Mouse (Mus musculus) C2C12 (cell line): ENCODE measurements around the gene Ldhb. TPM values are rescaled to one million over a fixed set of nuclear protein-coding genes. Genes with fewer than 3 reads are reported as not detected.

ENCODE experiments used
- H3K27me3 ChIP-seq: one replicate; pipeline ENCODE4 v1.6.1; 2011; ENCODE audit not compliant: control insufficient read depth, insufficient read depth, insufficient read length
- H3K36me3 ChIP-seq: one replicate; pipeline ENCODE4 v1.6.1; 2011; ENCODE audit not compliant: control insufficient read depth, insufficient read depth
- H3K4me3 ChIP-seq: one replicate; pipeline ENCODE4 v1.5.1; 2011; ENCODE audit warnings: mild to moderate bottlenecking, control low read depth; ENCODE audit not compliant: poor library complexity, insufficient read depth, severe bottlenecking
- H3K79me2 ChIP-seq: one replicate; pipeline ENCODE4 v1.6.1; 2011; ENCODE audit not compliant: control insufficient read depth, insufficient read depth
- H3K79me3 ChIP-seq: one replicate; pipeline ENCODE4 v1.6.1; 2011; ENCODE audit warnings: low read depth, control low read depth
- H3ac ChIP-seq: one replicate; pipeline ENCODE3; 2011; ENCODE audit warnings: low read depth; ENCODE audit not compliant: control insufficient read depth, insufficient read length
- CEBPB ChIP-seq: IDR thresholded peaks from one replicate; pipeline ENCODE4 v1.6.1; 2011; ENCODE audit warnings: low read depth, mild to moderate bottlenecking, control low read depth, moderate library complexity
- CTCF ChIP-seq: IDR thresholded peaks from one replicate; pipeline ENCODE4 v1.5.1; 2011; ENCODE audit not compliant: control insufficient read depth, insufficient read depth, insufficient read length
- FOSL1 ChIP-seq: IDR thresholded peaks from one replicate; pipeline ENCODE4 v1.8.0; 2011; ENCODE audit warnings: mild to moderate bottlenecking, low read length; ENCODE audit not compliant: poor library complexity, insufficient read depth, severe bottlenecking
- MAX ChIP-seq: IDR thresholded peaks from one replicate; pipeline ENCODE4 v1.6.1; 2011; ENCODE audit warnings: mild to moderate bottlenecking, control low read depth
- MYOD1 ChIP-seq: IDR thresholded peaks from one replicate; pipeline ENCODE4 v1.6.1; 2011; ENCODE audit warnings: low read depth; ENCODE audit not compliant: control insufficient read depth, insufficient read length
- MYOG ChIP-seq: IDR thresholded peaks from one replicate; pipeline ENCODE4 v1.6.1; 2011; ENCODE audit not compliant: control insufficient read depth, insufficient read length; ENCODE audit errors: extremely low read depth
- USF1 ChIP-seq: IDR thresholded peaks from one replicate; pipeline ENCODE4 v1.6.1; 2011; ENCODE audit warnings: low read depth, mild to moderate bottlenecking, control low read depth, moderate library complexity
- polyA plus RNA-seq: library from polyadenylated mRNA; unstranded; fragments of >200 nt; fragmentation: generic; extraction: Trizol; gene quantifications from one replicate; pipeline ENCODE4 v1.2.1, GENCODE M21; 2012; ENCODE audit warnings: missing spikeins

Ldhb gene
- polyA plus RNA-seq, 1 experiment, result 29.3 TPM

DNA sequence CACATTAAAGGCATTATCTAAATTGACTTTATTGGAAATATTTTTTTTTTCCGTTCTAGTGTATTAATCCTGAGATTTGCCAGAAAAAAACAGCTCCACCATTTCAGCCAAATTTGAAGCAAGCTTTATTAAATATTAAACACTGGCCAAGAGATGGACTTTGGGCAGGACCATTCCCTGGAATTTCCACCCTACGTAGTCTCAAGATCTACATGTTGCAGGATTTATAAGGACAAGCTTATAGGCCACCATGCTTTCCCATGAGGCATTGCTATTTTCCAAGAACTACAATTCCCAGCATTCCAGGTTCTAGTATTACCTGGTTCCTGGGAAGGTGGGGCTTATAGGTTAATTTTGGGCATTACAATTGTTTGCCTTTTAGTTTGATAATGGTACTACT, 24.9 kb upstream of the Ldhb start:
- H3K79me3 ChIP-seq, result no peaks in the 10 kb centered on the region
- H3ac ChIP-seq, result no peak overlapping the region
- no peaks in the 10 kb centered on the region for H3K27me3 ChIP-seq
- no peaks in the 10 kb centered on the region for H3K36me3 ChIP-seq
- TF ChIP-seq MYOG (no peak), CEBPB (no peak), CTCF (no peak), MYOD1 (no peak), FOSL1 (no peak), USF1 (no peak), MAX (no peak)
- H3K4me3 ChIP-seq, result no peak overlapping the region
- H3K79me2 ChIP-seq, result no peaks in the 10 kb centered on the region

DNA sequence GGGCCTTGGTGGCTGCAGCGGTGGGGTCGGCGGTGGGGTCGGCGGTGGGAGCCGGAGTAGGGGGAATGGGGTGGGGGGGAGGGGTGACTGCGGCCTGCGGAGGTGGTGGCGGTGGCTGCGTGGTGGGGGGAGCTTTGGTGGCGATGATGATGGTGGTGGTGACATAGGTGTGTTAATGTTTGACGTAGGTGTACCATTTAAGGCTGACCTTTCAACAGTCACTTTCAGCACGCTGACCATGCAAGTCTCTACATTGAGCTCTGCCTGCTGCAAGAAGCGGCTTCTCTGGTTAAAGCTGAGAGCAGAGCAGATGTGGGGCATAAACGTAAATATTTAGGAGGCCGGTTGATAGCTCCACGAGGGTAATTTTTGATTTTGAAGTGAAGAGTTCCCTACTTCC, 24.4 kb upstream of the Ldhb start:
- TF ChIP-seq USF1 (no peak), CTCF (no peak), MYOD1 (no peak)
- Histone ChIP-seq H3K27me3 (no peaks in the 10 kb centered on the region), H3K79me2 (no peaks in the 10 kb centered on the region), H3ac (no peak overlapping the region), H3K36me3 (no peaks in the 10 kb centered on the region), H3K79me3 (no peaks in the 10 kb centered on the region), H3K4me3 (no peak overlapping the region)

DNA sequence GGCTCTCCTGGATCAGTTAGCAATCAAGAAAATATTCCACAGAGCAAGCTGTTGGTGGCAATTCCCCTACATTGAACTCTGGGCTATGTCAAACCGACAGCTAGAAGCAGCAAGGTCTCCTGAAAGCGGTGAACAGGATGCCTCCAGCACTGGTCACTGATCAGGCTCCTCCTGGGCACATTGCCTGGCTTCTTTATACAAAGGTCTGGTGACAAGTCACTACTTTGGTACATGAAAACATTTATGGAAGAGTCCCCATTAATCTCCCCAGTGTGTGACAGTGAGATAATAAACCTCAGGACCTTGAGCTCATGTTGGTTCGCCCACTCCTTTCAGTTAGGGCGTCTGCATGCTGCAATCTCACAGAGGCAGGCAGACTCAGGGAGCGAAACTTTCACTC, 22.6 kb upstream of the Ldhb start:
- Histone ChIP-seq H3K79me3 (no peaks in the 10 kb centered on the region), H3K36me3 (no peaks in the 10 kb centered on the region), H3K4me3 (no peak overlapping the region), H3K27me3 (no peaks in the 10 kb centered on the region), H3ac (no peak overlapping the region), H3K79me2 (no peaks in the 10 kb centered on the region)
- TF ChIP-seq CTCF (no peak), MAX (no peak), MYOD1 (no peak), USF1 (no peak), MYOG (no peak), CEBPB (no peak), FOSL1 (no peak)

DNA sequence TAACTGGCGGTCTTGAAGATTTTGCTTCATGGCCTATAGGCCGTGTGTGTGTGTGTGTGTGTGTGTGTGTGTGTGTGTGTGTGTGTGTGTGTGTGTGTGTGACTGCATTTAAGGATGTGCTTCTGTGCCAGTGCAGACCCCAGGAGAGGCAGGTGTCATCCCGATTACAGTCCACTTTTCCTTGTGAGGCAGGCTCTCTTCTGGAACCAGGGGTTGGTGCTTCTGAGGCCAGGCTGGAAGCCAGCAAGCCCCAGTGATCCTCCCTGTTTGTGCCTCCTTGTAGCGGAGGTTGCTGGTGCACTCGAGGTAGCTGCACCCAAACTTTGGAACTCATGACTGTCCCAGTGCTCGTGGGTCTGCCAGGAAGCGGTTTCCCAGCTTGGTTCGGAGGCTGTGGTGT, 21.9 kb upstream of the Ldhb start:
- H3K27me3 ChIP-seq, result no peaks in the 10 kb centered on the region
- H3K36me3 ChIP-seq, result no peaks in the 10 kb centered on the region
- H3K79me2 ChIP-seq, result no peaks in the 10 kb centered on the region
- no peak overlapping the region for H3ac ChIP-seq
- TF ChIP-seq MYOG (no peak), USF1 (no peak), CTCF (no peak), CEBPB (no peak), FOSL1 (no peak), MYOD1 (no peak), MAX (no peak)
- H3K4me3 ChIP-seq, result no peak overlapping the region
- no peaks in the 10 kb centered on the region for H3K79me3 ChIP-seq

DNA sequence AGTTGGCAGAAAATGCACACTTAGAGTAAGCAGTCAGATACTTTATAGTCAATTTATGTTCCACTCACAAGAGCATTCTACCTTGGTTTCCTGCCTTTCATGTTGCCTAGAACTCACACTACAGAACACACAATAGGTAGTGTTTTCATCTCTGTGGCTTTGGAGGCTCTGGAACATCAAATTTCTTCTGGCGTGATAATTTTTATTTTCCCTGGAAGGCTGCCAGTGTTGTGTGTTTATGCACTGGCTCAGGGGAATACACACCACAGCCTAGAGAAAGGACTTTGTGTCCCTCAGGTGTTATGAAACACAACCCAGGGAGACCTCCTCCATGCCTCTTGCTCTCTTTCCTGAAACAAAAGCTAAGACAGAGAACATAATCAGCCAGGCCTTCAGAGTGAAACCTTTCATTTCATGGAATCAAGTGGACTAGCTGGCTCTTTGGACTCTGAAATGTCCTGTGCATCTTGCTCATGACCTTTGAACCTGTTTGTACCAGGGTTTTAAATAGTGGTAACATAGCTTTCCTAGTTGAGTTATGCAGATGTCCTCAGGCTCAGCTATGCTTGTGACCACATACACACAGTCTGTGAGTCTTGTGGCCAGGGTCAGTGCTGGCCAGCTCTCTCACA, 20.3 kb upstream of the Ldhb start:
- H3ac ChIP-seq, result no peak overlapping the region
- no peaks in the 10 kb centered on the region for H3K36me3 ChIP-seq
- H3K79me3 ChIP-seq, result no peaks in the 10 kb centered on the region
- no peaks in the 10 kb centered on the region for H3K27me3 ChIP-seq
- H3K79me2 ChIP-seq, result no peaks in the 10 kb centered on the region
- no peak for TF ChIP-seq MYOD1
- TF ChIP-seq USF1, result no peak
- TF ChIP-seq FOSL1, result no peak
- no peak for TF ChIP-seq CTCF
- no peak for TF ChIP-seq MAX
- no peak for TF ChIP-seq CEBPB
- TF ChIP-seq MYOG, result no peak
- no peak overlapping the region for H3K4me3 ChIP-seq

DNA sequence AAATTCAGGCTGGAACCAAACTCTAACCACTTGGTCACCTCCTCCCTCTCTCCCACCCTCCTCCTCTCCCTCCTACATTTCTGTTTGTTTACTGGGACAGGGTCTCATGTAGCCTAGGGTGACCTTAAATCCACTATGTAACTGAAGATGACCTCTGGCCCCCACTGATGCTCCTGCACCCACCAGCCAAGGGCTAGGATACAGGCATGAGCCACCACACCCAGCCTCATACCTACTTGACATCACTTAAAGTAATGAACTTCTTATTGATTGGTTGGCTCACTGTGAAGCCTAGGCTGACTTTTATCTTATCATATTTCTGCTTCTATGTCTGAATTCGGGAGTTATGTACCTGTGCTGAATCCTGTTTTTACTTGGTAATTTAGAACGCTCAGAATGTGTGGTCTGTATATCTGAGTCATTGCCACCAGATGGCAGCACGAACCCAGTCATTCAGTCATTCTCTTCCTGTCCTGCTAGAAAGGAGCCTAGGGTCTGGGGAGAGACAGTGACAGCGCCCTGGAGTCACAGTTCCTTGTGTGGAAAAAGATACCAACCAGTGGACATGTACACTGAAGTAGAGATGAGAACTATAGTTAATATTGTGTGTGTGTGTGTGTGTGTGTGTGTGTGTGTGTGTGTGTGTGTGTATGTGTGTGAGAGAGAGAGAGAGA, 17.0 kb upstream of the Ldhb start:
- H3K79me3 ChIP-seq, result no peaks in the 10 kb centered on the region
- peak; percentile 63 for TF ChIP-seq CTCF
- TF ChIP-seq CEBPB, result no peak

More for the DNA sequence above, 17.0 kb upstream of the Ldhb start:
- Histone ChIP-seq H3K79me2 (no peaks in the 10 kb centered on the region), H3K4me3 (no peak overlapping the region), H3K27me3 (peaks cover 7% of the 10 kb centered on the region), H3K36me3 (no peaks in the 10 kb centered on the region), H3ac (no peak overlapping the region)
